Mouse (Mus musculus): ENCODE data around the gene Ubash3b. TPM values are rescaled to one million over a fixed set of nuclear protein-coding genes. Genes with fewer than 3 reads are reported as not detected.

Ubash3b gene
- total RNA-seq, 1 experiment from 2014 or later: 9.6 TPM

- ATAC-seq (replicated peaks in 1 of 2; ENCODE audit: insufficient read depth in 1 of 2, low FRiP score in 2 of 2, low TSS enrichment in 1 of 2, low read depth in 1 of 2, poor library complexity in 2 of 2, severe bottlenecking in 2 of 2): no peak
These were observed 12.3 kb downstream of the Ubash3b start for GRCm38 (mm10) chr9:41149079-41149676.

- no peak for ATAC-seq (replicated peaks in 1 of 2; ENCODE audit: insufficient read depth in 1 of 2, low FRiP score in 2 of 2, low TSS enrichment in 1 of 2, low read depth in 1 of 2, poor library complexity in 2 of 2, severe bottlenecking in 2 of 2)
These were observed 12.9 kb downstream of the Ubash3b start for GRCm38 (mm10) chr9:41148600-41148999.

DNA sequence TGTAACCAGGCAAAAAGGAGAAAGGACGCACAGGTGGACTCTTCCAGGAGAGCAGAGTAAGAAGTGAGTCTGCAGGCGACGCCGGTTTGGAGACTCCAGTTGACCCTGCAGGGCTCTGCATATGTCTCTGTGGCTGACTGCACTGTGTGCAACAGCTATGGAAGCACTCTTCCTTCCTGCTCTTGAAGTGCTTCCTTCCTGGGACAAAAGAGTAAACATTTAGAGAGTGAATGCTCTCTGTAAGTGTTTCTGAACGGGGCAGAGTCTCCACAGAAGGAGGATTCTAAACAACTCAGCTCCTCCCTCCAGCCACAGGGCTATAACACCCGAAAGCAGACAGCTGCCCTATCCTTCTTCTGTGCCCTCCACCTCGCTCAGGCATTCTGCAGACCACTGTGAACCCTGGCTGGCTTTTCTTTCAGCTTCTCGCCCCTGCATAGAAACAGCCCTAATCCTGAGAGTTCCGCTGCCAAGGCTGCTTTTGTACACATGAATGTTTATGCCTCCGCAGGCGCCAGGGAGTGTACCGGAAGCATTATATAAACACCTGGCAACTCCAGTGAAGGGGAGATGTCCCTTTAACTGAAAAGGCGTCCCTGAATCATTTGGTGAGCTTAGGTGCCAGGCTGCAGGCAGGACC lies 14.2 kb downstream of the Ubash3b start:
- no peak for ATAC-seq (replicated peaks in 1 of 2; ENCODE audit: insufficient read depth in 1 of 2, low FRiP score in 2 of 2, low TSS enrichment in 1 of 2, low read depth in 1 of 2, poor library complexity in 2 of 2, severe bottlenecking in 2 of 2)

GRCm38 (mm10) chr9:41143825-41144224 lies 17.7 kb downstream of the Ubash3b start:
- ATAC-seq (replicated peaks in 1 of 2; ENCODE audit: insufficient read depth in 1 of 2, low FRiP score in 2 of 2, low TSS enrichment in 1 of 2, low read depth in 1 of 2, poor library complexity in 2 of 2, severe bottlenecking in 2 of 2): no peak

- no peak for ATAC-seq (replicated peaks in 1 of 2; ENCODE audit: insufficient read depth in 1 of 2, low FRiP score in 2 of 2, low TSS enrichment in 1 of 2, low read depth in 1 of 2, poor library complexity in 2 of 2, severe bottlenecking in 2 of 2)
These were observed 18.4 kb downstream of the Ubash3b start for GRCm38 (mm10) chr9:41143115-41143514.

GRCm38 (mm10) chr9:41141026-41141425 lies 20.5 kb downstream of the Ubash3b start:
- ATAC-seq (replicated peaks in 1 of 2; ENCODE audit: insufficient read depth in 1 of 2, low FRiP score in 2 of 2, low TSS enrichment in 1 of 2, low read depth in 1 of 2, poor library complexity in 2 of 2, severe bottlenecking in 2 of 2): peak; percentile 19 to 56; a peak in 1 of 4 replicates

DNA sequence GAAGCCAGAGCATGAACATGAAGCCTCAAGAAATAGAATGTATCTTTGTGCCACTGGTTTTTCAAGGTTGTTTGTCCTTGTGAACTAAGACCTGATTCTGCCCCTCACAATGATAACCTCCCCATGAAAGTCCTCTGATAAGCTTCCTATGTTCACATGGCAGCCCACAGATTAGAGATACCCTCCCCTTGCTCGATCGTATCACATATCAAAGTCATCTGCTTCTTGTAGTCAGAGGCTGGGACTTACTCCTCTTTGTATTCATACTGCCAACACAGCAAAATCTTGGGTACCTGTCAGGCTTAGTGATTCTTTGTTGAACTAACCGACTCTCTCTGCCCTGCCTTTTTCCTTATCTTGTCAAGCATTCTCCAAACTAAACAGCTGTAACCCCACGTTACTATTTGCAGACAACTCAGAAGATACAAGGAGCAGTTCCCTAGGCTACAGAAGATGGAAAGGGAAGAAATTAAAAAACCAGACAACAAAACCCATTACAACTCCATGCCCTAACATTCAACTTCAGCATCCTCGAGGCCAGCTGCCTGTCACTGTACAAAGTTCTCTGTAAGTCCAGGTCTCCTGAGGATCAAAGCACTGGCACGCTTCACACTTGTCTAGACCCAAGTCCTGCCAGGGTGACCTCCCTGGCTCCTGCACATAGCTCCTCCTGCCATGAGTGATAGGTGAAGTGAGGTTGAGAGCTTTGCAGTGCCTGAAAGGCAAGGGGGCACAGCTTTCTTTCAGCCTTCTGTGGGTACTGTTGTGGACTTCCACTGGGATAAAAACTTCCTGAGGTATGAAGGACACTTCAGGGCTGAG lies 22.3 kb downstream of the Ubash3b start:
- no peak for ATAC-seq (replicated peaks in 1 of 2; ENCODE audit: insufficient read depth in 1 of 2, low FRiP score in 2 of 2, low TSS enrichment in 1 of 2, low read depth in 1 of 2, poor library complexity in 2 of 2, severe bottlenecking in 2 of 2)

- peak; percentile 65 to 77 for ATAC-seq (replicated peaks in 1 of 2; ENCODE audit: insufficient read depth in 1 of 2, low FRiP score in 2 of 2, low TSS enrichment in 1 of 2, low read depth in 1 of 2, poor library complexity in 2 of 2, severe bottlenecking in 2 of 2)
These were observed 24.6 kb downstream of the Ubash3b start for GRCm38 (mm10) chr9:41136691-41137467.

DNA sequence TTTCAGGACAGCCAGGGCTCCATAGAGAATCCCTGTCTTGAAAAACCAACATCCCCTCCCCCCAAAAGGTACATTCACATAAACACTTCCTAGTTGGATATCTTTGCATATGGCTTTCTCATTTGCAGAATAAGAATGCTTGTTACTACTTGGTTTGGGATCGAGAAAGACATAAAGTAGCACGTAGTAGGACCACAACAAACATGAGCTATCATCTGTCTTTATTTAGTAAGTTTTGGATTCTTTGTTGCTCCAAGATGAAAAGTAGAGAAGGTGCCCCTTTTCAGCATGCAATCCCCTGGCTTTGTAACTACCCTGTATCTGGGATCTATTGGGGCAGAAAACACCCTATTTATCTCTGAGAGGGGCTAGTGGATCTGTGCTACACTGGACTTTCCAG lies 25.2 kb downstream of the Ubash3b start:
- ATAC-seq (replicated peaks in 1 of 2; ENCODE audit: insufficient read depth in 1 of 2, low FRiP score in 2 of 2, low TSS enrichment in 1 of 2, low read depth in 1 of 2, poor library complexity in 2 of 2, severe bottlenecking in 2 of 2): no peak

GRCm38 (mm10) chr9:41134907-41135306 lies 26.6 kb downstream of the Ubash3b start:
- peak; percentile 39 to 62; a peak in 3 of 4 replicates for ATAC-seq (replicated peaks in 1 of 2; ENCODE audit: insufficient read depth in 1 of 2, low FRiP score in 2 of 2, low TSS enrichment in 1 of 2, low read depth in 1 of 2, poor library complexity in 2 of 2, severe bottlenecking in 2 of 2)

DNA sequence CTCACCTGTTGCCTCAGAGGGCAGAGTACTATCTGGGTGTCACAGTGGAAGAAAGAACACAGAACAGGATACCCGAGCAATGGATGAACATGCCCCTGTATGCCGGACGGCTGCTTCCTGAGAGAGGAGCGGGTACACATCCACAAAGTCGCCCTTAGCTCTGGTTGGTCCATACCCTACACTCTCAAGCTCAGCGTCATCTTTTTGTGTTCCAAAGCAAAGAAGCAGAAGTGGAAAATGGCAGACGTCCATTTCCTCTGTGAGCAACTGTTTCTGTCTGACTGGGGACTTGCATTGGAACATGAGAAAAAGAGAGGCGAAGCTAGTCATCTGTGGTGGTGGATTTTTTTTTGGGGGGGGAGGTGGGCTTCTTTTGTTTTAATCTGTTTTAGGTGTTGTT lies 30.9 kb downstream of the Ubash3b start:
- ATAC-seq (replicated peaks in 1 of 2; ENCODE audit: insufficient read depth in 1 of 2, low FRiP score in 2 of 2, low TSS enrichment in 1 of 2, low read depth in 1 of 2, poor library complexity in 2 of 2, severe bottlenecking in 2 of 2): peak; percentile 47 to 55

- ATAC-seq (replicated peaks in 1 of 2; ENCODE audit: insufficient read depth in 1 of 2, low FRiP score in 2 of 2, low TSS enrichment in 1 of 2, low read depth in 1 of 2, poor library complexity in 2 of 2, severe bottlenecking in 2 of 2): no peak
These were observed 31.6 kb downstream of the Ubash3b start for GRCm38 (mm10) chr9:41129802-41130480.

DNA sequence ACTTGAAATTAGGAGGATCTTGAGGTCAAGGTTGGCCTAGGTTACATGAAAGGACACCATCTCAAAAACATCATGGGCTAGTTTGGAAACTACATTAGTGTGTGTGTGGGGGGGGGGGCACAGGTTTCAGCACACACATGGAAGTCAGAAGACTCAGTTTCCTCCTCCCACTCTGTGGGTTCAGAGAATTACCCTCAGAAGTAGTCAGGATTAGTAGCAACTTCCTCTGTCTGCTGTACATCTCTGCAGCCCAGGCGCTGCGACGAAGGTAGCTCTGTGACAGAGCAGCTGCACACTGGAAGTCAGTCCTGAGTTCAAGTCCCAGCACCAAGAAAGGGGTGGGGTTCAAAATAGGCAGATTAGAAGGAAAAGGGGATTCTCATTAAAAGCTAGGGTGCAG lies 32.2 kb downstream of the Ubash3b start:
- ATAC-seq (replicated peaks in 1 of 2; ENCODE audit: insufficient read depth in 1 of 2, low FRiP score in 2 of 2, low TSS enrichment in 1 of 2, low read depth in 1 of 2, poor library complexity in 2 of 2, severe bottlenecking in 2 of 2): no peak

DNA sequence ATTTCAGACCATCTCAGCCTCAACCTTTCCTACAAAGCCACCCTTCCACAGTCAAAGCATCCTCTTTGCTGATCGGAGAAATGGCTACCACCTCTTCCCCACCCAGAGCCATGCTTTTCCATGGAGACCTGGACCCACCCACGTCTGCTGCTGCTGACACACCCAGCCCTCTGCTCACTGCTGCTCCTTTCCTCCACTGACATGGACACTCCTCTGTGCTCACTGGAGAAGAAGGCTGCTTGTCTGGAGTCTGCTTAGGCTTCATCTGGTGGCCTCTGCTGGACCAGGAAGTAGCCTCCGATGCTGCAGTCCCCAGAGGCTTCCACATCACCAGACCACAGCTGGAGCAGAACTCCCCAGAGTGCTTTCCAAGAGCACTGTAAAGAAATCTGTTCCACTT lies 34.8 kb downstream of the Ubash3b start:
- no peak for ATAC-seq (replicated peaks in 1 of 2; ENCODE audit: insufficient read depth in 1 of 2, low FRiP score in 2 of 2, low TSS enrichment in 1 of 2, low read depth in 1 of 2, poor library complexity in 2 of 2, severe bottlenecking in 2 of 2)

DNA sequence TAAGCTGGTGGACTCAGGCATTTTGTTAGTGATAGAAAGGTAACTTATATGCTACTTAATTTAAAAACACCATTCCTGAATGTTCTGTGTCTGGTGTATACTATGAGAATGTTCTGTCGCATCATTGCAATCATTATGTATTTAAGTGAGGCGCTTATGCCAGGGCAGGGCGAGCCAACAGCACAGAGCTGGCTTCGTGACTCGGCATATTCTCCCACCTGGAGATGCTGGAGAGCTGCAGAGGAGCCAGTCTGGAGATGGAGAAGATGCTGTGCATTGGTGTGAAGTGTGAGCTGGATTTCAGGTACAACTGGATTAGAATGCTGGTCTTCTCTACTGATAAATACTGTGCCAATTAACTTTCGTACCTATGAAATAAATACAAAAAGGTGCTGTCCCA lies 37.2 kb downstream of the Ubash3b start:
- no peak for ATAC-seq (replicated peaks in 1 of 2; ENCODE audit: insufficient read depth in 1 of 2, low FRiP score in 2 of 2, low TSS enrichment in 1 of 2, low read depth in 1 of 2, poor library complexity in 2 of 2, severe bottlenecking in 2 of 2)

- ATAC-seq (replicated peaks in 1 of 2; ENCODE audit: insufficient read depth in 1 of 2, low FRiP score in 2 of 2, low TSS enrichment in 1 of 2, low read depth in 1 of 2, poor library complexity in 2 of 2, severe bottlenecking in 2 of 2): peak; percentile 22 to 33; a peak in 2 of 4 replicates
These were observed 38.9 kb downstream of the Ubash3b start for GRCm38 (mm10) chr9:41122390-41123110.

Measured in hematopoietic stem cell, adult 5-6 weeks (primary cell).